Mouse (Mus musculus) Patski (cell line): ENCODE measurements around the gene Gm19935. TPM values are rescaled to one million over a fixed set of nuclear protein-coding genes. Genes with fewer than 3 reads are reported as not detected.

Experiments used
- ATAC-seq: fragments of 100-300 bp; one replicate; pipeline ENCODE4 v1.8.0; 2021
- CTCF ChIA-PET: fragments of 350-600 bp; sonication (Branson Sonifier 250); formaldehyde crosslinking; loops from one replicate; lab custom pipeline; 2022; ENCODE audit warnings: inconsistent platforms; lab: Charles Lee
- POLR2A ChIA-PET: fragments of 350-600 bp; sonication (Branson Sonifier 250); formaldehyde crosslinking; loops from one replicate; lab custom pipeline; 2022; ENCODE audit warnings: antibody characterized with exemption, inconsistent platforms; lab: Charles Lee
- DNase-seq: peaks from one replicate; pipeline ENCODE4 v3.0.0-alpha.2; 2011; ENCODE audit warnings: low read depth, low spot score
- H3K27me3 ChIP-seq: fragments of 371-371 bp; one replicate; pipeline ENCODE4 v1.5.1; 2021
- CTCF ChIP-seq: fragments of 100-300 bp; IDR thresholded peaks from one replicate; pipeline ENCODE4 v1.5.1; 2021
- in situ Hi-C: fragments of 300-500 bp; cut with MboI; formaldehyde crosslinking; loops from 3 replicates; pipeline ENCODE4 v1.11.1; 2018; ENCODE audit warnings: low pct_unique_long_range_greater_than_20kb, mixed read lengths
- polyA plus RNA-seq: library from polyadenylated mRNA; unstranded; gene quantifications from one replicate; pipeline ENCODE4 v1.2.3, GENCODE M21; 2021

Gm19935 gene
- polyA plus RNA-seq, 1 experiment from 2014 or later = 0.51 TPM

- in situ Hi-C loops = no loop called here
- TF ChIP-seq CTCF = no peak
- no peak for ATAC-seq
- POLR2A ChIA-PET = interaction anchor here (0.7 to 1.3 kb wide), 2 partner anchors 14 to 22 kb away, joined by 4 read pairs; no protein-coding TSS in a partner anchor
- no peak for DNase-seq
- CTCF ChIA-PET = interaction anchor here (1.1 kb wide), 1 partner anchor 20 kb away, joined by 3 read pairs; the partner anchor contains the start of gene Chd9
- no peaks in the 10 kb centered on the region for H3K27me3 ChIP-seq
These were observed 30.8 kb upstream of the Gm19935 start for GRCm38 (mm10) chr8:90847980-90848379.

- DNase-seq = no peak
- no peaks in the 10 kb centered on the region for H3K27me3 ChIP-seq
- no peak for TF ChIP-seq CTCF
- CTCF ChIA-PET = interaction anchor here (1.4 kb wide), 1 partner anchor 25 kb away, joined by 3 read pairs; no protein-coding TSS in a partner anchor
- in situ Hi-C loops = no loop called here
- POLR2A ChIA-PET = no interaction called here
- ATAC-seq = no peak
These were observed 27.2 kb upstream of the Gm19935 start for GRCm38 (mm10) chr8:90844179-90844967.

- ATAC-seq (no peak), DNase-seq (no peak)
- no peaks in the 10 kb centered on the region for H3K27me3 ChIP-seq
- ChIA-PET POLR2A (interaction anchor here (0.8 to 1.2 kb wide), 3 partner anchors 10 to 66 kb away, joined by 3 to 4 read pairs (median 3); no protein-coding TSS in a partner anchor), CTCF (interaction anchor here (0.8 to 1.4 kb wide), 4 partner anchors 10 to 94 kb away, joined by 3 read pairs; no protein-coding TSS in a partner anchor)
- in situ Hi-C loops = no loop called here
- TF ChIP-seq CTCF = no peak
These were observed 25.9 kb upstream of the Gm19935 start for GRCm38 (mm10) chr8:90843127-90843526.

DNA sequence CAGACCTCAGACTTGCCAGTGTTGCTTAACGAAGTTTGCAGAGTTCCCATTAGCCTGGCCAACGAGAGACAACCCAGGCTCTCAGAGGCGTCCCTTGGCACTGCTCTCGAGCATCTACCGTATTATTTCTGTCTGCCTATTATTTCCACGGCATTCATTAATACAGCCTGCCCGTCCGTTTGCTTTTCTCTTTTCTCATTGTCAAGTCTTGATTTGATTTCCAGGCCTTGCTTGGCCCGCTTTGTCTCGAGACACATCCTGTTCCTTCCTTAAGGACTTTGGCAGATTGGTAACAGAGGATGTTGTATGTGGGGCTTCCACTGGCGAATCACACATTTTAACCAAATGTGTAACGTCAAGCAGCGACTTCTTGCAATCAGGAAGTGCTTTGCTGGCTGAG is 24.1 kb upstream of the Gm19935 start:
- no peak for TF ChIP-seq CTCF
- no peaks in the 10 kb centered on the region for H3K27me3 ChIP-seq
- ATAC-seq = no peak
- DNase-seq = no peak
- in situ Hi-C loops = no loop called here
- ChIA-PET CTCF (interaction anchor here (0.5 to 1.9 kb wide), 4 partner anchors 10 to 100 kb away, joined by 3 to 5 read pairs (median 3); no protein-coding TSS in a partner anchor), POLR2A (no interaction called here)

GRCm38 (mm10) chr8:90839725-90840714 is 22.8 kb upstream of the Gm19935 start:
- POLR2A ChIA-PET = interaction anchor here (1.0 kb wide), 1 partner anchor 29 kb away, joined by 6 read pairs; no protein-coding TSS in a partner anchor
- peak; percentile 93 for DNase-seq
- TF ChIP-seq CTCF = no peak
- H3K27me3 ChIP-seq = no peaks in the 10 kb centered on the region
- in situ Hi-C loops = loop anchor here (5.0 kb wide), 1 partner anchor 32 kb away; no protein-coding TSS in a partner anchor
- peak; percentile 95 for ATAC-seq
- CTCF ChIA-PET = interaction anchor here (1.1 to 1.9 kb wide), 4 partner anchors 9 to 101 kb away, joined by 3 to 7 read pairs (median 4); partner anchors contain the start of gene Chd9

DNA sequence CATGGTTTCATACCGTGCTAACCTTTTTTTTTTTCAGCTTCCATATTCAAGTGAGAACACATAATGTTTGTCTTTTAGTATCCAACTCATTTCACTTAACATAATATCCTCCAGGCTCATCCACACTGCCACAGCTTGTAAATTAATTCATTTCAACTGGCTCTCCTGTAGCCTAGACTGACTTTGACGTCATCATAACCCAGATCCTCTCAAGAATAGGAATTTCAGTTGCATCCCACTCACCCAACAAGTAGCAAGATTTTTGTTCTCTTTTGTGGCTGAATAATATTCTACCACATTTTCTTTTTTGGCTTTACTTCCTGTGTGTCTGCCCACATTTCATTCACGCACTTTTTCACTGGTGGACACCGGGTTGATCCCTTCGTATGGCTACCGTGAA is 20.2 kb upstream of the Gm19935 start:
- CTCF ChIA-PET = interaction anchor here (1.3 kb wide), 1 partner anchor 9 kb away, joined by 3 read pairs; the partner anchor contains the start of gene Chd9
- POLR2A ChIA-PET = interaction anchor here (0.5 to 0.8 kb wide), 2 partner anchors 100 to 1829 kb away, joined by 3 read pairs; no protein-coding TSS in a partner anchor
- DNase-seq (no peak), ATAC-seq (no peak)
- H3K27me3 ChIP-seq = no peaks in the 10 kb centered on the region
- in situ Hi-C loops = loop anchor here (5.0 kb wide), 1 partner anchor 35 kb away; no protein-coding TSS in a partner anchor
- no peak for TF ChIP-seq CTCF

- no peaks in the 10 kb centered on the region for H3K27me3 ChIP-seq
- ATAC-seq (no peak), DNase-seq (no peak)
- ChIA-PET POLR2A (interaction anchor here (0.9 kb wide), 1 partner anchor 35 kb away, joined by 4 read pairs; no protein-coding TSS in a partner anchor), CTCF (no interaction called here)
- in situ Hi-C loops = no loop called here
- no peak for TF ChIP-seq CTCF
These were observed 17.1 kb upstream of the Gm19935 start for GRCm38 (mm10) chr8:90834321-90834672.

GRCm38 (mm10) chr8:90833628-90834320 is 16.6 kb upstream of the Gm19935 start:
- in situ Hi-C loops = no loop called here
- ChIA-PET POLR2A (interaction anchor here (0.6 to 1.2 kb wide), 4 partner anchors 15 to 38 kb away, joined by 3 to 4 read pairs (median 4); no protein-coding TSS in a partner anchor), CTCF (interaction anchor here (0.7 to 6.1 kb wide), 3 partner anchors 9 to 103 kb away, joined by 3 to 44 read pairs (median 4); no protein-coding TSS in a partner anchor)
- TF ChIP-seq CTCF = no peak
- DNase-seq (no peak), ATAC-seq (no peak)
- no peaks in the 10 kb centered on the region for H3K27me3 ChIP-seq
